Mouse (Mus musculus) testis, adult 2 months (tissue): ENCODE measurements around the gene Gse1.

Experiments used
- CTCF ChIP-seq: fragments of 200-500 bp; IDR thresholded peaks from 2 replicates; pipeline ENCODE4 v1.5.1; 2012; ENCODE audit warnings: low read depth, mild to moderate bottlenecking, inconsistent platforms, low read length, moderate library complexity; ENCODE audit not compliant: control insufficient read depth, insufficient read depth, insufficient replicate concordance
- POLR2A ChIP-seq: fragments of 200-500 bp; IDR thresholded peaks from 2 replicates; pipeline ENCODE4 v1.6.1; 2012; ENCODE audit warnings: low read depth, mild to moderate bottlenecking, inconsistent platforms, low read length, moderate library complexity; ENCODE audit not compliant: control insufficient read depth

GRCm38 (mm10) chr8:120268541-120268980 is 40.3 kb downstream of the Gse1 start:
- TF ChIP-seq CTCF (no peak), POLR2A (no peak)
